Comparison of ENCODE assay signal across 8 mouse cellular contexts in genomic region chr11:97781832-97782563, GRCm38 (mm10). TPM values are rescaled to one million over a fixed set of nuclear protein-coding genes. Genes with fewer than 3 reads are reported as not detected.
A peak's percentile ranks its signal among the peaks of the same experiment; 100 is the strongest.
DNase-seq lines count a peak whose midpoint lies in the region; ATAC-seq and TF ChIP-seq lines count a peak whose summit lies in the region.

Gene Rpl23 (minus strand): TSS chr11:97782437.

- H3K9ac ChIP-seq in ES-Bruce4 (ENCODE audit: low read depth, poor library complexity, severe bottlenecking), result peak within 1 kb of the TSS; percentile 98
- H3K9ac ChIP-seq in forebrain, embryonic 13.5 days, result peak within 1 kb of the TSS; percentile 99
- peak within 1 kb of the TSS; percentile 90 for H3K9ac ChIP-seq in liver, postnatal 0 days (replicated peaks)
- H3K9ac ChIP-seq in neural tube, embryonic 14.5 days (replicated peaks; ENCODE audit: low read depth, low read length), result peak within 1 kb of the TSS; percentile 94

- intact Hi-C loops in heart, postnatal 10 days (cut with DNase I), result loop anchor here (5.0 kb wide), 1 partner anchor 205 kb away; the partner anchor contains the start of gene Plxdc1

- WGBS in forebrain, embryonic 13.5 days, result under 1% methylated on average over 67 of the region's 67 CpGs
- under 1% methylated on average over 67 of the region's 67 CpGs for WGBS in large intestine, adult 2 months
- under 1% methylated on average over 67 of the region's 67 CpGs for WGBS in liver, postnatal 0 days (ENCODE audit: insufficient replicate concordance)
- under 1% methylated on average over 67 of the region's 67 CpGs for WGBS in neural tube, embryonic 14.5 days

- H3K9me3 ChIP-seq in ES-Bruce4 (replicated peaks; ENCODE audit: control insufficient read depth, insufficient read depth, low read length, poor library complexity, severe bottlenecking), result peaks cover 9% of the 10 kb centered on the region
- H3K9me3 ChIP-seq in forebrain, embryonic 13.5 days (replicated peaks), result no peaks in the 10 kb centered on the region
- no peaks in the 10 kb centered on the region for H3K9me3 ChIP-seq in liver, postnatal 0 days (ENCODE audit: low read length)
- no peaks in the 10 kb centered on the region for H3K9me3 ChIP-seq in neural tube, embryonic 14.5 days (ENCODE audit: control insufficient read depth, low read length)

- H3K4me3 ChIP-seq in ES-Bruce4 (ENCODE audit: low read depth, low read length), result peak within 1 kb of the TSS; percentile 99
- peak within 1 kb of the TSS; percentile 96 for H3K4me3 ChIP-seq in forebrain, embryonic 13.5 days
- peak within 1 kb of the TSS; percentile 88 for H3K4me3 ChIP-seq in liver, postnatal 0 days (ENCODE audit: low read depth, low read length)
- H3K4me3 ChIP-seq in neural tube, embryonic 14.5 days (ENCODE audit: low read depth, low read length), result peak within 1 kb of the TSS; percentile 95

- peak; percentile 99 to 100 for DNase-seq in heart, postnatal 10 days
- DNase-seq in large intestine, adult 2 months (ENCODE audit: low read depth, low spot score), result no peak
- DNase-seq in liver, postnatal 0 days, result peak; percentile 100
- DNase-seq in testis, postnatal 10 days (ENCODE audit: low spot score), result peak; percentile 100

- H3K4me1 ChIP-seq in ES-Bruce4 (ENCODE audit: control insufficient read depth, insufficient read depth, low read length), result no peaks in the 10 kb centered on the region
- peaks cover 35% of the 10 kb centered on the region for H3K4me1 ChIP-seq in forebrain, embryonic 13.5 days
- H3K4me1 ChIP-seq in liver, postnatal 0 days (ENCODE audit: insufficient read depth), result peaks cover 10% of the 10 kb centered on the region
- H3K4me1 ChIP-seq in neural tube, embryonic 14.5 days (ENCODE audit: control insufficient read depth, insufficient read depth, low read length), result peaks cover 11% of the 10 kb centered on the region

- peaks cover 49% of the 10 kb centered on the region for H3K36me3 ChIP-seq in ES-Bruce4 (ENCODE audit: control insufficient read depth, insufficient read depth, low read length, poor library complexity, severe bottlenecking)
- peaks cover 40% of the 10 kb centered on the region for H3K36me3 ChIP-seq in forebrain, embryonic 13.5 days (ENCODE audit: poor library complexity, severe bottlenecking)
- H3K36me3 ChIP-seq in liver, postnatal 0 days (replicated peaks; ENCODE audit: insufficient read depth, low read length), result peaks cover 37% of the 10 kb centered on the region
- H3K36me3 ChIP-seq in neural tube, embryonic 14.5 days (ENCODE audit: control insufficient read depth, insufficient read depth, low read length), result peaks cover 31% of the 10 kb centered on the region

- peak within 1 kb of the TSS; percentile 90 for H3K4me2 ChIP-seq in forebrain, embryonic 13.5 days
- peak within 1 kb of the TSS; percentile 78 for H3K4me2 ChIP-seq in liver, postnatal 0 days (ENCODE audit: low read depth, low read length)
- H3K4me2 ChIP-seq in neural tube, embryonic 14.5 days (ENCODE audit: low read depth, low read length), result peak within 1 kb of the TSS; percentile 86

- peak; percentile 63; the same call in 1 of the 2 replicates for TF ChIP-seq EP300 in ES-Bruce4 (IDR thresholded peaks at IDR 0.05; ENCODE audit: insufficient read depth, low read depth, low read length)
- peak; percentile 68 for TF ChIP-seq EP300 in liver, postnatal 0 days (IDR thresholded peaks at IDR 0.05; ENCODE audit: low read depth)

- no peaks in the 10 kb centered on the region for H3K27me3 ChIP-seq in ES-Bruce4 (ENCODE audit: control insufficient read depth, insufficient read depth, low read length, poor library complexity, severe bottlenecking)
- H3K27me3 ChIP-seq in forebrain, embryonic 13.5 days, result no peaks in the 10 kb centered on the region
- no peaks in the 10 kb centered on the region for H3K27me3 ChIP-seq in liver, postnatal 0 days (ENCODE audit: insufficient read depth, low read length)
- no peaks in the 10 kb centered on the region for H3K27me3 ChIP-seq in neural tube, embryonic 14.5 days (ENCODE audit: control insufficient read depth, insufficient read depth, low read length)

- ATAC-seq in cerebellum, adult (ENCODE audit: insufficient number of reproducible peaks, low FRiP score, low TSS enrichment), result peak; percentile 74; the same call in 1 of the 2 replicates
- peak; percentile 95 for ATAC-seq in forebrain, embryonic 13.5 days
- ATAC-seq in liver, postnatal 0 days, result peak; percentile 95
- peak; percentile 97 for ATAC-seq in neural tube, embryonic 14.5 days (ENCODE audit: low read depth)

- peak within 1 kb of the TSS; percentile 73 for H3K27ac ChIP-seq in ES-Bruce4 (ENCODE audit: insufficient read depth, low read length)
- H3K27ac ChIP-seq in forebrain, embryonic 13.5 days, result peak within 1 kb of the TSS; percentile 93
- H3K27ac ChIP-seq in liver, postnatal 0 days (ENCODE audit: low read depth), result peak within 1 kb of the TSS; percentile 92
- peak within 1 kb of the TSS; percentile 95 for H3K27ac ChIP-seq in neural tube, embryonic 14.5 days (ENCODE audit: low read depth, low read length)

- TF ChIP-seq POLR2A in ES-Bruce4 (IDR thresholded peaks at IDR 0.05; ENCODE audit: insufficient read depth, low read length), result peak; percentile 92

- TF ChIP-seq CTCF in ES-Bruce4 (IDR thresholded peaks at IDR 0.05; ENCODE audit: low read depth, low read length), result no peak
- no peak for TF ChIP-seq CTCF in liver, postnatal 0 days (IDR thresholded peaks at IDR 0.05; ENCODE audit: low read depth)

RNA-seq across cellular contexts. Expression of gene Rpl23, which starts in this region (rescaled TPM):
- polyA plus RNA-seq in ES-Bruce4 (2011; ENCODE audit: insufficient read depth, insufficient read length, low read depth, missing spikeins), result 777 and 842 TPM in 2 replicates
- 386 and 461 TPM in 2 replicates for polyA plus RNA-seq in forebrain, embryonic 13.5 days (2015; fragmentation: Nextera tagmentation; extraction: Ambion mirVana)
- 100 to 1,000 TPM; 677 to 703 TPM for total RNA-seq in heart, postnatal 10 days (2021)
- 115 and 147 TPM in 2 replicates for polyA plus RNA-seq in large intestine, adult 2 months (2012; rRNA removed)
- polyA plus RNA-seq in liver, postnatal 0 days (2015; fragmentation: Nextera tagmentation; extraction: Ambion mirVana), result 409 and 433 TPM in 2 replicates
- polyA plus RNA-seq in neural tube, embryonic 14.5 days (2014; fragmentation: Nextera tagmentation; extraction: Ambion mirVana), result 347 and 366 TPM in 2 replicates
